Mouse (Mus musculus): ENCODE data around the gene Jsrp1.

- TF ChIP-seq CTCF (IDR thresholded peaks at IDR 0.05; ENCODE audit: borderline replicate concordance, control insufficient read depth, extremely low read depth, insufficient read depth, low read length, poor library complexity) (no peak), POLR2A (IDR thresholded peaks at IDR 0.05; ENCODE audit: control insufficient read depth, extremely low read depth, insufficient read depth, low read length, poor library complexity) (no peak)
Observed at GRCm38 (mm10) chr10:80793033-80793784, 20.1 kb downstream of the Jsrp1 start.
